Mouse (Mus musculus) kidney, adult 18-20 months (tissue): ENCODE data around the gene Akap7.
A peak's percentile ranks its signal among the peaks of the same experiment; 100 is the strongest.

Source experiments
- DNase-seq: peaks from one replicate; pipeline ENCODE4 v3.0.0; 2021

Akap7 gene

DNA sequence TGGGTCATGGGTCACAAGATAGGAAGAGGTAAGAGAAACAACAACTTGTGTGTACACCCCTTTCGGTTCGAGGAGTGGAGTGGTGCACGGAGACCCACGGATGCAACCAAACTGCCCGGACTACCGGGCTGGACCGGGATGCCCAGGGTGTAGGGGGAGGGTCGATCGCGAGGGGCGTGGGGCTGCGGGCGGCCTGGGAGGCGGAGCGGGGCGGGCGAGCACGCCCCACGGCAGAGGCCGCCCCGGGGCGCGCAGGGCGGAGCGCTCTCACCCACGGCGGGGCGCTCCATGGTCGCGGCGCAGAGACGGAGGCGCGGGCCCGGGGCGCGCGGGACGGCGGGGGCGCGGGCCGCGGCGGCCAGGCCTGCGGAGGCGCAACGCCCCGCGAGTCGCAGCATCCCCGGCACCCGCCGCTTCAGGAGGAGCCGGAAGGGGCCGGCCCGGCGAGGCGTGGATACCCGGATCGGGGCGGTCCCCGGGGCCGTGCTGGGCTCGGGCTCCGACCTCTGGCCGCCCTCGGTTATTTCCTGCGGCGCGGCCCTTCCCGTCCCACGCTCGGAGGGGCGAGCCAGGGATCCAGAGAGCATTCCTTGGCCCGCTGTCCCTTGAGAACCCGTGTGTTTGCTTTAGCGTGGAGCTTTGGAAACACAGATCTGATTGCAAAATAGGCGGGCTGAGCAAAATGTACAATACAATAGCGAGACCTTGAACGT, 10.9 kb downstream of the Akap7 start:
- DNase-seq = peak; percentile 89

DNA sequence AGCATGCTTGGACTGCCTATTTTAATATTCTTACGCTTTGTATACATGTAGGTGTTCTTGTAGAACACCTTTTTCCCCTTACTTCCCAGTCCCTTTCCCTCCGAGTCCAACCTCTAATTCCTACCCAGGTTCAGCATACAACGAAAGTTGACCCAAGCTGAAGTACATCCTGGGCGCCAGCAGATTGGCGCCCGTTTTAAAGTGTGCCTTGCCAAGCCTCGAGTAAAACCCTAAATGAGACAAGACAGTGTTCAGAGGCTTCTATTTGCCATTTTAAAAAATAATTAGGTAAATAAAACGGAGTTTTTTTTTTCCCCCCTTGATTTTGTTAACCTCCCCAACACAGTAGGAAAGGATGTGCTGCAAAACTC, 11.4 kb downstream of the Akap7 start:
- no peak for DNase-seq

DNA sequence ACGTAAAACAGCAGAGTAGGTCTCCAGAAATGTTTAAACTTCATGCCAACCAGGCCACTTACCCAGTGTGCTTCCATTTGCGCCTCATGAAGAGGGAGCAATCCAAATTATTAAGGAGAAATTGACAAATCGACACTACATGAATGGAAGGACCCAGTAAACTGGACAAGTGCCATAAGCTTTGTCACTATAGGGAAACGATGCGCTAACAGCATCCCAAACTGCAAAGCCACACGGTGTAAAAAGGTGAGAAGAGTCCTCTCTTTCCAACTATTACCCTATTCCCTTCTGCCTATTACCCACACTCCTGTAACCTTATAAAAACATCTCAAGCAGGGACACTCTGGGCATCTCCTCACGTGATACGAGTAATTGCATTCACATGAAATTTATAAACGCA, 11.8 kb downstream of the Akap7 start:
- DNase-seq = no peak

DNA sequence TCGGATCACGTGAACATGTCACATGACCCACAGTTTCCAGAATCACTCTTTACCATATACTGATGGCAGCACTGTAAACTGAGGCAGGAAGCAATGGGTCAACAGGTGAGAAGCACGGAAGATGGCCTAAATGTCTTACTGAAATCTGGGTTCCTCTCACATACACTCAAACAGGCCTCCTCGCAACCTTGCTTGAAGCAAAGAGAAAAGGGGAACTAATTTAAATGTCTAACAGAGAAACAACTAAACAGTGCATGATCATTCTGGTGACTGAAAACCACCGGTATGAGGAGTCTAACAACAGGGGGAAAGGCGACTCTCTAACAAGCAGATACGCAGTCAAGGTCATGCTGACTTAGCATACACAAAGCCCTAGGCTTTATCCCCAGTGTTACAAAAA, 12.7 kb downstream of the Akap7 start:
- no peak for DNase-seq

DNA sequence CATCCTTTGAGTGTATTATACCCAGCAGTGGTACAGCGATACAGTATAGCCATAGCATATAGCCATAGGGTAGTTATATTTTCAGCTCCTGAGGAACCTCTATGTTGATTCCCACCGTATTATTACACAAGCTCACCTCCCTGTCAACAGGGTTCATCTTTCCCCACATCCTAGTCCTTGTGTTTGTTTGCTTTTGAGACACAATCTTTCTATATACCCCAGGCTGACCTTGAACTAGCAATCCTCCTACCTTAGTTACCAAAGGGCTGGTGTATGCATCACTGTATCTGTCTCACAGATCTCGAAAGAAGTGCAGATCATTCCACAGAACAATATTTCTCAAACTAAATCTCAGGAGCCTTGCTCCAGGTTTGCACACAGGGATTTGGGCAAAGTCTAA, 13.9 kb downstream of the Akap7 start:
- no peak for DNase-seq

DNA sequence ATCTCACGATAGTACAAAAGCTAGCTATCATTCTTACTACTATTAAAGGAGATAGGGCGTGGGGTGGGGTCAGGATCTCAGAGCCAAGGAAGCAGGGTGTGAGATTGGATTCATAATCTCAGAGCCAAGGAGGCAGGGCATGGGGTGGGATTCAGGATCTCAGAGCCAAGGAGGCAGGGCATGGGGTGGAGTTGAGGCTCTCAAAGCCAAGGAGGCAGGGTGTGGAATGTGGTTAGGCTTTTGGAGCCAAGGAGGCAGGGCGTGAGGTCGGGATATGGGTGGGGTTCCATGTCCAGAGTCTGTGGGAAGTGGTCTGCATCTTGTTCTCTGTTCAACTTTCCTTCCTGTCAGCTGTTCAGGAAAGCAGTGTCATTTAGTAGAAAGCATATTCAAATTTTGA, 16.6 kb downstream of the Akap7 start:
- DNase-seq = peak; percentile 33

DNA sequence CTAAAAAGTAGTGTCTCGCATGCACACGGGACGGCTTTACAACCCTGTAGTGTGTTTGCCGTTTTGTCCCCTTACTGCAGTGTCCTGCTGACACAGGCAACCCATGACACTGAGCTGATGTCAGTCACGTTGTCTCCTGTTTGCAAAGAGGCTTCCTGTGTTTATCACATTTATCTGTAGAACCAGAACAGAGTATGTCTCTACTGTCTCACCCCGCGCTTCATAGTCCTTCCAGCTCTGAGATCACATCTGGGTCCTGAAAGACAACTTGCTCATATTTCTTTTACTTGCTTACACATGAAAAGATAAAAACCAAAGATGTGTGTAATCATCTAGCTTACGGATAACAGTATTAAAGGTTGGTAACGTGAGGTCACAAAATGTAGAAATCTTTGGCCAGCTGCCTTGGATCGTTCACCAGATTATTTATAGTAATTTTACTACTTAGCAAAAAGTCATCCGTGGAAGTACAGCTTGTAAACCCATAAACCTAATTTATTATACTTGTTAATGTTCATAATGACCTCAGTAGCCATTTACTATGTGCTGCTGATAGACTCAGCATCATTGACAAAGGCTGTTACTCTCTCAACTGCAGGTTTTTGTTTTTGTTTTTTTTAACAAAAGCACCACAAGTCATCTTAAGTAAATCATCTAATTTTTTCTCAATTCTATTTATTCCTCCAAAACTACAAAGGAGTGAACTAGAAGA, 22.4 kb downstream of the Akap7 start:
- DNase-seq = peak; percentile 10

DNA sequence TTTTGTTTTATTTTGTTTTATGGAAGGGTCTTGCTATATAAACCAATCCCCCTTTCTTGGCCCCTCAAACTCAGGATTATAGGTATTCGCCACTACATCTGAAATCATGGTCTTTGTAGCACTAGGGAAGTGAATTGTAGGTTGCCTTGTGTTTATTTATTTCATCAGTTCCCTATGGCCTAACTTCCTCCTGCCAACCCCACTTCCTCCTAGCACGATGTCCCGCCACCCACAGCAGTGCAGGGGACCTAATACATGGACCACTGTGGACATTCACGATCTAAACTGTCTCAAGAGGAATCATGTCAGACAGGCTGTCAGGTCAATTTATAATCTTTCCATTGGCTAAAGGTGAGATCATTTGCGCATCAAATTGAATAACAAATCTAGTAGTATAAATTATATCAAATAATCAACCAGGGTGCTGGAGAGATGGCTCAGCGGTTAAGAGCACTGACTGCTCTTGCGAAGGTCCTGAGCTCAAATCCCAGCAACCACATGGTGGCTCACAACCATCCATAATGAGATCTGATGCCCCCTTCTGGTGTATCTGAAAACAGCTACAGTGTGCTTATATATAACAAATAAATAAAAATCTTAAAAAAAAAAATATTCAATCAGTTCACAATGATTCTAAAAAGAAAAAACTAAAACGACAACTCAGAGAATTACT, 23.1 kb downstream of the Akap7 start:
- DNase-seq = no peak

DNA sequence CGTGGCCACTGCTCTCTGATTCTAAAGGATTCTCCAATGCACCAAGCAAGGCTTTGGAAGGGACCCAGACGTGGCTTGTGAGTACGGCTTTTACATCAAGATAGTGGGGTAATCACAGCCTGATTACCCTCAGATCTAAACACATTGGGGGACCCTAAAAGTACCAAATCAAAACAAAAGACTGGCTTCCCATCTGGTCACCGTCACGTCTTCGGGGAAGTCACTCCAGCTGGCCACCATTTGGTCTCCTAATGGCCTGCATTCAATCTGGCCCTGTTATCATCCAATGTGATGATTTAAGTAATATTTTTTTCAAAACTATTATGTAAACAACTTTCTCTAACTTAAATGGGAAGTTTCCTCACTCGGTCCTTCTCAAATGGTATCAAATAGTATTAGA, 24.3 kb downstream of the Akap7 start:
- no peak for DNase-seq

DNA sequence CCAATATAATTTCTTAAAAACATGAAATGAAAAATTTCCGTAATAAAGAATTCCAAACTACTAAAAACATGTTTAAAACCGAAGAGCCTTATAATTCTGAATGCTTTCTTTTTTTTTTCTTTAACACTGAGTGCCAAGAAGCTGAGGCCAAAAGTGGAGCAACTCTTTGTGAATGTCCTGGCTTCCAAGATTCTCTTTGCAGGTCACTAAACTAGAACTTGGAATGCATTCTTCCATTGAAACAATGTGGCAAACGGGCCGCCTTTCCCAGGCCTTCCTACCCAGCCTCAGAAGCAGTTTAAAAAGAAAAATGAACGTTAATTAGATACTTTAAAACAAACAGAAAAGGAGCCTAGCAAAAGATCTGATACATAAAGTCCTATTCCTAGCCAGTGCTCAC, 27.5 kb downstream of the Akap7 start:
- no peak for DNase-seq

DNA sequence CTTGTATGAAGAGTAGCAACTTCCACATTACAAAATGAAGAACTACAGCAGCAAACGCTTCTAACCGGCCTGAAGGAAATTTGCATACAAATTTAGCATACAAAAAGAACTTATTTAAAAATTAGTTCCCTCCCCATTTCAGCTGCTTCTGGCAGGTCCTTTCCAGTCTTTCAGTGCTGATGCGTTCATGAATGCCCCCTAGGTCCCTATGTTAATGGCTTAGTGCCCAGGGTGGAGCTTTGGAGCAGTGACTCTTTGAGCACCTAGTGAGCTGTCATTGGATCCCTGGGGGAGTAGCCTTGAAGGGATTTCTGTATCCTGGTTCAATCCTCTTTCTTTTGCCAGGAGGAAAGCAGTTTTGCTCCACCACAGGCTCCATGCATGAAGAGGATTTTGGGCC, 28.3 kb downstream of the Akap7 start:
- DNase-seq = no peak

DNA sequence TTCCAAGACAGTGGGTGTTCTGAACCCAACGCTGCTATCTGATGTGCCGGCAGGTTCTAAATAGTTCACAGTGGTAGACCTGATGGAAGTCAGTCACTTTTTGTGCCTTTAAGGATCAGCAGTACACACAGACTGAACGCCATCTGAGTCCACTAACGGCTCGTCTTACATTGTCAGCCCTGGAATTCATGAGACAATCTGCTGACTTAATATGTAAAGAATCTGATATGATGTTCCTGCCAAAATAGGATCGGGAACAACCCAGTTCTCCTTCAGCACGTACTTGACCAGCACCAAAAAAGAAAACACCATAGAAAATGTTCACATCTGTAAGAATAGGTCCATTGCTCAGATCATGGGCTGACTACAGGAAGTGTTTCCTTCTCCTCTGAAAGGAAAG, 32.2 kb downstream of the Akap7 start:
- DNase-seq = no peak

DNA sequence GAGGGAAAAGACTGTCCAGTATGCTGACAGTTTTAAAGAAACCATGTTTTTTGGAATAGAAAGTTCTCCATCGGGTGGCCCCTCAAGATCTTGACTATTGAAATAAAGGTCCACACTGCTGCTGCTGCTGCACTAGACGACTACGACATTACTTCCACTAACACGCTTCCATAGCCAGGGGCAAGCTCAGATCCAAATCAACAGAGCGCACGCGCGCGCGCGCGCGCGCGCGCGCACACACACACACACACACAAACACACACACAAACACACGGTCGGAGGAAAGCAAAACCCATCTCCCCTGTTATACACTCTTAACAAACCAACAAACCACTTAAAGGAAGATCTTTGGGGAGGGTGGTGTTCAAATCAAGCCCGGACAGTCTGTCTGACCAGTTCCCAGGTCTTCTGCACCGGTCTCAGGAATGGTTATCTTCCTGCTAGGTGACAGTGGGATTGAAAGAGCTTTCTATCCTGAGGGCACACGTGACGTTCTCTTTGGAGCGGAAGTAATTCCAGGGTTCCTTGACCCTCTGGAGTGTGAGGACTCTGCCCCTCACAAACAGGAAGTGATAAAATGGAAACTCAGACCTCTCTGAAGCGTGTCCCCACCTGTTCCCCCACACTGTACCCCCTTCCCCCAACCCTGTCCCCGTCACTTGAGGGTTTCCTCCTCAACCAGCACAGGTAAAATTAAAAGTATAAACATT, 32.9 kb downstream of the Akap7 start:
- DNase-seq = no peak

DNA sequence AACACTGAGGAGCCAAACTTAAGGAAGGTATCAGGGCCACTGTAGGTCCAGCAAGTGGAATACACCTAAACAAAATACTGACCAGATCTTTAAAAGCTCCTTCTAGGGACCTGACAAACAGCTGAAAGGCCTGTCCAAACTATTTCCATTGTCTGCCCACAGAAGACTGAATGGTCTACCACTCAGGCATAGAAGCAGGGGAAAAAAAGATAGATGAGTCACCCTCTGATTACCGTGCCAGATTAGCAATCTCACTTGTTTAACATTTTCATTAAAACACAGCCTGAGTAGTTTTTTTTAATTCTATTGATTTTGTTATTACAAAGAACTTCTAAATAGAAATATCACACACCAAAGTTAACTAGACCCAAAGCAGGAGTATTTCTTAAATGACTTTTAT, 33.9 kb downstream of the Akap7 start:
- DNase-seq = no peak

DNA sequence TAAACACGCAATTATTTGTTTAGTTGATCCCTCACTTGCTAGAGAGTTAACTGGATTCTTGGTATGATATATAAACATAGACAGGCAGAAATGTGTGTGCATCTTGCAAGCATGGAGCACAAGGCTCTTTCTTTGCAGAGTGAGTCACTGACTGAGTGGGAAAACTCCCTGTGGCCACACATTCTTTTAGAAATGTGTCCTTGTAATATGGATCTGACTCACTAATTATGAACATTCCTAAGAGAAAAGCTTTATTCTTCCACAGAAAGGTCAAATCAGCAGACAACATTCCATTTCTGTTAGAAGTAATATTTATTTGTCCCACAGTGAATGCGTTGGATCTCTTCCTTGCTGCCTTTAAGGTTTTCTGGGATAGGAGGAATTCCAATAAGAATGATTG, 35.9 kb downstream of the Akap7 start:
- DNase-seq = no peak

DNA sequence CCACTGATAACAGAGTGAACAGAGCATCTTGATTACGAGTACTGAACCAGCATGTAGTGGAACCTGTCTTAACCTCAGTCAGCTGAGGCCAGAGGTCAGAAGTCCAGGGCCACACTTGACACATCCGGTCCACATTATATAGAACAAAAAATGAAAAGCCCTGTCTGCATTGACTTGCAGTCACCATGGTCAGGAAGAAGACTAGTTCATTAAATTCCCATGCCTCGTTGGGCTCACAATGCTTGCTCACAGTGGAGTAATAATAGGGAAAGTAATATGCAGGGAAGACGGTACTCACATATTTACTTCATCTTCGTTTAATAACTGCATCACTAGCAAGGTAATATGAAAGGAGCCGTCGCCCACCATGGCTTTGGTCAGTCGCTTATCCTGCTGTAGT, 36.5 kb downstream of the Akap7 start:
- no peak for DNase-seq

DNA sequence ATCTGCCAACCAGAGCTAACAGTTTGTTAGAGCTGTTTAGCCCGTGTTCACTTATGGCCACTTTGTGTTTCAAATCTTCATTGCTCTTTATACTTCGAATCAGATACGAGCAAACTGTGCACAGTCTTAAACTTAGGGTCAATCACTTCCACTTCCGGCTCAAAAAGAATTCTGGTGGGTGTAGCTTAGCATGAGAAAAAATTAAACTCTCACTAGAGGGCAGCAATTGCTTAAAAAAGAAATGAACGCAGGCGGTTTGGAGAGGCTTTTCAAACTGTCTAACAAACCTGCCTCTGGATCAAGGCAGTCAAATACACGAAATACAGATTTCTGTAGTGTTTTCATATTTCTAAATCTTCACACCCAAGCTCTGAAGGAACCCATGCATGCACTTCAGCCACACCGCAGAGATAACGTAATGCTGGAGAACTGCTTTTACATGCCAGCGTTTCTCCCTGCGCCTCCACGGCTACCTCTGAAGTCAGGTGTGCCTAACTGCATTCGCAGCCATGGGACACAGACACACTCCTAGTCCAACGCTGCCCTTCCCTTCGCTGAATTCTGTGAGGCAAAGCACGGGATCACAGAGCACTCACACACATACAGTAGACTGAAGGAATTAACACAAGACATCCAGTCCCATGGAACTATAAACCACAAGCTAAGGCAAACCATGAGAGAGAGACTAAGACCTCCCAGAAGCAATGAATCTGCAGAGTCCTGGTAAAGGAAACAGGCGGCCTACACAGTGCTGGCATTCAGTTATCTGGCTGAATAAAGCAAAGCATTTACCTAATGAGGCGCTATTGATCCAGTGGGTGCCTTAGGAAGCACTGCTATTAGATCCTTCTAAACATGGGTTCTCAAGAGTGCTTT, 39.0 kb downstream of the Akap7 start:
- DNase-seq = peak; percentile 15

DNA sequence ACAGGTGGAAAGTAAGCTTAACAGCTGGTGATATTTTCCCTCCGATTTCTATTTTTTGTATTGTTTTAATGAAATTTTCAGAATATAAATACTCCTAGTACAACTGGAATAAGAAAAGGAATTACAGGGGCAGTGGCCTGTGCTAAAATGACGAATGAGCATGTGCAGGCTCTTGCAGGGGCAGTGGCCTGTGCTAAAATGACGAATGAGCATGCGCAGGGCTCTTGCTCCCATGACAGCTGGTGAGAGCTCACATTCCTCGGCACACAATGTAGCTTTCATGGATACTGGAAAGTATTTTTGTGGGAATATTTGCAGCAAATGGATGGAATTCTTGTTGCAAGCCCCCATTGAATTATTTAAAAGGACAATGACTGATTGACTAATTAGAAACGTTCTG, 46.5 kb downstream of the Akap7 start:
- no peak for DNase-seq

DNA sequence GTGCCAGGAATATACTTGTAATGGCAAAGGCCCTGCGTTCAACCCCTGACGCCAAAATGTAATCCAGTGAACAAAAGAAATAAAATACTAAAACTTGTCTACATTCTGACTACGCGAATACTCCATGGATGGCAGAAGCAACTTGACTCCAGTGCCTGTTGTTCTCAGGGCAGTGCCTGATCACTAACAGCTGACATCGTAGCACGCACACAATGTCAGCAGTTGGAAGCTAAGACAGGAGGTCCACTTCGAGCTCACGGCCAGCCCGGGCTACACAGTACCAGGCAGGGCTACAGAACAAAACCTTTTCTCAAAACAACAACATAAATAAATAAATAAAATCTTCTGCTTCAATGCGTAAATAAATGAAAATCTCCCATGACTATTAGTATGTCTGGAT, 46.9 kb downstream of the Akap7 start:
- DNase-seq = no peak

DNA sequence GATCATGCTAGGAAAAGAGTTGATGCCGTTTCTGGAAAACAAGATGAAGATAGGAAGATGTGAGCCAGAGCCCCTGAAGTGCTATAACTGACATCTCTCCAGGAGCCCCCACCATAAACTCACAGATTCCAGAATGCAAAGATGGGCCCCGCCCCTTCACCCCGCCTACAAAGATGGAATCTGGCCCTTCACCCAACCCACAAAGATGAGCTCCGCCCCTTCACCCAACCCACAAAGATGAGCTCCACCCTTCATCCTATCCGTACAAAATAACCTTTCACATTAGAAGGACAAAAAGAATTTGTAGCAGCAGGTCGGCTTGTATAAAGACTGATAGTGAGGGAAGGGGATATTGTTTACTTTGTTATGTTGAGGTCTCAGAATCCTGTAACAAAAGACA, 49.5 kb downstream of the Akap7 start:
- DNase-seq = no peak

DNA sequence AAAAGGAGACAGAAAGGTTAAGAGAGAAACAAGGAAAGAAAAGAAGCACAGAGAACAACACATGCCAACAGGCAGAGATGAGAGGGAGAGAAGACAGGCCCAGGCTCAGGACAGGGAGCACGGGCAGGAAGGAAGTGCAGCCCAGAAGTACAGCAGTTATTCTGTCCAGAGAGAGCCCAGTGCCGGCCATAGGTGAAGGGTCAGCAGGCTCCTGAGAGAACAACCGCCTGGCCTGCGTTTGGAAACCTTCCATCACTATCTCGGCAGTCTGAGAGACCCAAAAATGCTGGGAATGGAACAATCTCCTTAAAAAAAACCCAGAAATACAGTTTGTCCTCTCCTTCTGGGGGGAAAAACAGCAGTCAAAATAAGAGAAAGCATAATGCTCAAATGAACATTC, 50.2 kb downstream of the Akap7 start:
- no peak for DNase-seq

DNA sequence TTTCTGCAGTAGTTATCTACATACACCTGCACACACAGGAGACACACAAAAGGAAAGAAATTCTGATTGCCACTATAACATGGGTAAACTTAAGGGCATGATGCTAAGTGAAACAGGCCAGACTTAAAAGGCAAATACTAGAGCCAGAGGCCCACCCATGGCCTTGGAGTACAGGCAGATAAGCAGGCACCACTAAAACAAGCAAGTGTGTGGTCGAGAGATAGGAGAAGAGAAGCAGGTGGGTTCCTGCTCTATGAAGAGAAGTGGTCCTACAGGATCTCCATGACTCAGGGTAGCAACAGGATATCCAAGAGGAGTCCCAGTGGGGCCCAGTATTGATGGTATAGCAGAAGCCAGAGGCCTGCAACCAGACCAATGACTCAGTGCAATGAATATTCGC, 54.2 kb downstream of the Akap7 start:
- no peak for DNase-seq

DNA sequence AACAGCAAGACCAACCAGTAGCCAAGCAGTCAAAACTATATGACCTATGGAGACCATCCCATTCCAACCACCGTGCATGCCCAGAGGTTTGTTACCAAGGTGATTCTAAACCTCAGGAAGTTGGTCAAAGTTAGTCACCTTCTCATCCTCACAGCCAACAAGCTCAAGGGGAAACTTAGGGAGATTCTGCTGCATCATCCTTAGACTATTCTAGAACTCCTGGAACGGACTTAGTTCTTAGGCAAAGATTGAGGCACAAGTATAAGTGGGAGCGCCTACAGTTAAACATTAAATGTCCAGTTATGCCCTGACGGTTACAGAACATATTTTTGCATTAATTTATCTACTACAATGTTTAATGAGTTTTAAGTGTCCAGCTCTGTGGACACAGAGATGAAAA, 54.7 kb downstream of the Akap7 start:
- no peak for DNase-seq
